7 mouse cellular contexts compared by ENCODE assay signal in the genomic region with DNA sequence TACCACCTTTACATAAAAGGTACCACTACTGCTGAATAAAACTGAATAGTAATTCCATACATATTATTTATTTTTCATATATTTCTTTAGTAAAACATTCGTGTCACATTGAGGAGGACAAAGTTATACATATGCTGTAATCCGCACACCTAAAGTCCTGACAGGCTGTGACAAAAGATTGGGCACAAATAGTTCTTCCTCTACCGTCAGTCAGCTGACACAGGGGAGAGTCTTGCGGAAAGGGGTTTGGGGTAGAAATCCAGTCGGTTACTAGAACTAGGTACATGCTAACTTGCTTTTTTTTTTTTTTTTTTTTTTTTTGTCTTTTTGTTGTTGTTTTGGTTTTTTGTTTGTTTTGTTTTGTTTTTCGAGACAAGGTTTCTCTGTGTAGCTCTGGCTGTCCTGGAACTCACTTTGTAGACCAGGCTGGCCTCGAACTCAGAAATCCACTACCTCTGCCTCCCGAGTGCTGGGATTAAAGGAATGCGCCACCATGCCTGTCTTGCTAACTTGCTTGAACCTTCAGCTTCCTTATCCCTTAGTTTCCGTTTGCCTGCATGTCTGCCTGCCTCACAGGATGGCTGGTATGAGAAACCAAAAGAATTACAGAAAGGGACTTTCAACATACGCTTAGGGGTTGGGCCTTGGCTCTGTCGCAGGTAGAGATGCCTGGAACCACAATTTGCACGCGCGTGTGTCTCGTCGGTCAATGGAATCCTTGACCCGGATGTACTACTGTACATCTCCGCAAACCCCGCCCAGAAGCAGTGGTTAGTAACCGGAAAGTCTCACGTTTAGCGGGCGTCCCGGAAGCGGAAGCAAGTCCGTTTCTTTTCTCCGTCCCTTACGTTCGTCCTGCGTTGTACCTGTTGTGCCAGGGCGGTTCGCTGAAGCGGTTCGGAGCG. TPM values are rescaled to one million over a fixed set of nuclear protein-coding genes. Genes with fewer than 3 reads are reported as not detected.
DNase-seq lines count a peak whose midpoint lies in the region; ATAC-seq and TF ChIP-seq lines count a peak whose summit lies in the region.

A gene (minus strand): TSS at position 734 of the 905 bp plus-strand sequence.
A gene (plus strand): TSS at position 840 of the 905 bp plus-strand sequence.

- H3K9me3 ChIP-seq in embryonic facial prominence, embryonic 10.5 days, result no peaks in the 10 kb centered on the region
- no peaks in the 10 kb centered on the region for H3K9me3 ChIP-seq in intestine, postnatal 0 days (ENCODE audit: control insufficient read depth)
- H3K9me3 ChIP-seq in midbrain, embryonic 12.5 days, result no peaks in the 10 kb centered on the region

- no peaks in the 10 kb centered on the region for H3K27me3 ChIP-seq in embryonic facial prominence, embryonic 10.5 days (replicated peaks; ENCODE audit: low read depth, poor library complexity, severe bottlenecking)
- H3K27me3 ChIP-seq in intestine, postnatal 0 days (replicated peaks; ENCODE audit: control insufficient read depth, insufficient read depth, low read length), result no peaks in the 10 kb centered on the region
- no peaks in the 10 kb centered on the region for H3K27me3 ChIP-seq in midbrain, embryonic 12.5 days
- H3K27me3 ChIP-seq in small intestine, adult 2 months (ENCODE audit: control insufficient read depth, insufficient read depth, low read length), result no peaks in the 10 kb centered on the region

- peak within 1 kb of the TSS; percentile 67 for H3K4me3 ChIP-seq in embryonic facial prominence, embryonic 10.5 days
- H3K4me3 ChIP-seq in intestine, postnatal 0 days (ENCODE audit: low read depth, low read length), result peak within 1 kb of the TSS; percentile 78
- peak within 1 kb of the TSS; percentile 87 for H3K4me3 ChIP-seq in midbrain, embryonic 12.5 days
- peak within 1 kb of the TSS; percentile 92 for H3K4me3 ChIP-seq in small intestine, adult 2 months (ENCODE audit: low read depth, low read length)

- peak within 1 kb of the TSS; percentile 79 for H3K27ac ChIP-seq in embryonic facial prominence, embryonic 10.5 days (replicated peaks)
- peak within 1 kb of the TSS; percentile 71 for H3K27ac ChIP-seq in intestine, postnatal 0 days (ENCODE audit: low read depth, low read length)
- peak within 1 kb of the TSS; percentile 58 for H3K27ac ChIP-seq in midbrain, embryonic 12.5 days (replicated peaks)
- peak within 1 kb of the TSS; percentile 62 for H3K27ac ChIP-seq in small intestine, adult 2 months (ENCODE audit: insufficient read depth, low read depth, low read length)

- DNase-seq in adrenal gland, postnatal 10 days, result peak; percentile 95
- peak; percentile 93 for DNase-seq in embryonic facial prominence, embryonic 10.5 days (ENCODE audit: low spot score)
- peak; percentile 89 for DNase-seq in gonadal fat pad, adult 2 months (ENCODE audit: low read depth)
- peak; percentile 94 for DNase-seq in left cerebral cortex, postnatal 4 days

- H3K9ac ChIP-seq in intestine, postnatal 0 days (ENCODE audit: low read depth, low read length), result peak within 1 kb of the TSS; percentile 83
- H3K9ac ChIP-seq in midbrain, embryonic 12.5 days (replicated peaks), result peak within 1 kb of the TSS; percentile 79

- peak; percentile 47 for TF ChIP-seq POLR2A in small intestine, adult 2 months (IDR thresholded peaks at IDR 0.05; ENCODE audit: low read depth, low read length)

- ATAC-seq in intestine, postnatal 0 days, result peak; percentile 99
- peak; percentile 97 for ATAC-seq in midbrain, embryonic 12.5 days (ENCODE audit: low FRiP score, low read depth)

- peaks cover 50% of the 10 kb centered on the region for H3K36me3 ChIP-seq in embryonic facial prominence, embryonic 10.5 days (replicated peaks)
- H3K36me3 ChIP-seq in intestine, postnatal 0 days (ENCODE audit: control insufficient read depth, insufficient read depth), result peaks cover 33% of the 10 kb centered on the region
- peaks cover 26% of the 10 kb centered on the region for H3K36me3 ChIP-seq in midbrain, embryonic 12.5 days
- H3K36me3 ChIP-seq in small intestine, adult 2 months (ENCODE audit: control insufficient read depth, insufficient read depth, low read length), result peaks cover 28% of the 10 kb centered on the region

- H3K4me1 ChIP-seq in embryonic facial prominence, embryonic 10.5 days, result peaks cover 19% of the 10 kb centered on the region
- no peaks in the 10 kb centered on the region; the same call in 1 of the 2 replicates for H3K4me1 ChIP-seq in intestine, postnatal 0 days (replicated peaks; ENCODE audit: control insufficient read depth, insufficient read depth, low read length)
- H3K4me1 ChIP-seq in midbrain, embryonic 12.5 days, result peaks cover 15% of the 10 kb centered on the region
- H3K4me1 ChIP-seq in small intestine, adult 2 months (ENCODE audit: control insufficient read depth, insufficient read depth, insufficient read length, low read length), result no peaks in the 10 kb centered on the region

- intact Hi-C loops in left cerebral cortex, postnatal 4 days (cut with DNase I), result no loop called here

- no peak for TF ChIP-seq CTCF in intestine, postnatal 0 days (IDR thresholded peaks at IDR 0.05; ENCODE audit: low read depth)
- no peak for TF ChIP-seq CTCF in small intestine, adult 2 months (IDR thresholded peaks at IDR 0.05; ENCODE audit: extremely low read depth, insufficient read length, insufficient replicate concordance, low read depth, low read length)

- H3K4me2 ChIP-seq in intestine, postnatal 0 days (replicated peaks; ENCODE audit: low read depth), result peak within 1 kb of the TSS; percentile 80
- peak within 1 kb of the TSS; percentile 86 for H3K4me2 ChIP-seq in midbrain, embryonic 12.5 days (replicated peaks)

- 12% methylated on average over 36 of the region's 36 CpGs for WGBS in embryonic facial prominence, embryonic 10.5 days
- WGBS in intestine, postnatal 0 days, result 11% methylated on average over 36 of the region's 36 CpGs
- WGBS in midbrain, embryonic 12.5 days, result 11% methylated on average over 36 of the region's 36 CpGs
- WGBS in small intestine, adult 2 months, result 10% methylated on average over 36 of the region's 36 CpGs

RNA-seq across cellular contexts. Expression of the first gene that starts in this region (rescaled TPM):
- total RNA-seq in adrenal gland, postnatal 10 days (2021), result 1 to 10 TPM; 1.3 to 1.8 TPM
- polyA plus RNA-seq in embryonic facial prominence, embryonic 10.5 days (2016; fragmentation: Nextera tagmentation; extraction: Ambion mirVana), result 2.5 and 2.6 TPM in 2 replicates
- polyA plus RNA-seq in gonadal fat pad, adult 2 months (2012; rRNA removed), result 2.2 and 2.8 TPM in 2 replicates
- 1.3 and 1.5 TPM in 2 replicates for polyA plus RNA-seq in intestine, postnatal 0 days (2015; fragmentation: Nextera tagmentation; extraction: Ambion mirVana)
- under 1 TPM; 0.62 to 0.72 TPM for total RNA-seq in left cerebral cortex, postnatal 4 days (2021)
- 2.6 TPM in 2 replicates for polyA plus RNA-seq in midbrain, embryonic 12.5 days (2016; fragmentation: Nextera tagmentation; extraction: Ambion mirVana)
- polyA plus RNA-seq in small intestine, adult 2 months (2012; rRNA removed), result 0.34 and 0.60 TPM in 2 replicates

RNA-seq across cellular contexts. Expression of the second gene that starts in this region (rescaled TPM):
- total RNA-seq in adrenal gland, postnatal 10 days (2021), result 10 to 100 TPM; 58.9 to 70.8 TPM
- polyA plus RNA-seq in embryonic facial prominence, embryonic 10.5 days (2016; fragmentation: Nextera tagmentation; extraction: Ambion mirVana), result 108 TPM in 2 replicates
- polyA plus RNA-seq in gonadal fat pad, adult 2 months (2012; rRNA removed), result 50.9 and 53.5 TPM in 2 replicates
- polyA plus RNA-seq in intestine, postnatal 0 days (2015; fragmentation: Nextera tagmentation; extraction: Ambion mirVana), result 14.2 and 15.4 TPM in 2 replicates
- total RNA-seq in left cerebral cortex, postnatal 4 days (2021), result 100 to 1,000 TPM; 106 to 111 TPM
- 94.6 and 99.6 TPM in 2 replicates for polyA plus RNA-seq in midbrain, embryonic 12.5 days (2016; fragmentation: Nextera tagmentation; extraction: Ambion mirVana)
- 13.9 and 25.5 TPM in 2 replicates for polyA plus RNA-seq in small intestine, adult 2 months (2012; rRNA removed)

Comparison
In these comparisons a context has a peak if more than half of its experiments do, and no peak if none do; other contexts are left out.
1. Peak in every context shown above with its lines: DNase-seq, ATAC-seq, H3K4me3 ChIP-seq and H3K27ac ChIP-seq.